Mouse (Mus musculus): ENCODE data around the gene Polr2c. TPM values are rescaled to one million over a fixed set of nuclear protein-coding genes. Genes with fewer than 3 reads are reported as not detected.

The Polr2c gene
- polyA plus RNA-seq, 1 experiment from 2014 or later: 112 TPM

- H3K4me3 ChIP-seq: peak overlapping the region; percentile 25
- peak overlapping the region; percentile 100 for H3K27ac ChIP-seq
- WGBS (ENCODE audit: insufficient replicate concordance): 12% methylated on average over 5 of the region's 5 CpGs
Measured at GRCm38 (mm10) chr8:94901031-94901430, 43.8 kb downstream of the Polr2c start.

GRCm38 (mm10) chr8:94903709-94904108, 46.5 kb downstream of the Polr2c start:
- no peak overlapping the region for H3K4me2 ChIP-seq
- H3K4me1 ChIP-seq: peaks cover 41% of the 10 kb centered on the region
- 0 out of 2 replicates have a peak overlapping the region, but pooled peaks have one; percentile 5 for H3K27ac ChIP-seq
- ATAC-seq: no peak
- 82% methylated on average over 12 of the region's 12 CpGs for WGBS (ENCODE audit: insufficient replicate concordance)
- H3K27me3 ChIP-seq (replicated peaks): no peaks in the 10 kb centered on the region
- peaks cover 33% of the 10 kb centered on the region for H3K36me3 ChIP-seq
- H3K9me3 ChIP-seq (replicated peaks): no peaks in the 10 kb centered on the region
- no peak overlapping the region for H3K4me3 ChIP-seq
- H3K9ac ChIP-seq: no peak overlapping the region

More at GRCm38 (mm10) chr8:94901031-94901430, 43.8 kb downstream of the Polr2c start:
- Histone ChIP-seq H3K27me3 (replicated peaks) (peaks cover 3% of the 10 kb centered on the region; the same call in 1 of the 2 replicates), H3K9ac (peak overlapping the region; percentile 62), H3K4me2 (peak overlapping the region; percentile 83), H3K9me3 (replicated peaks) (no peaks in the 10 kb centered on the region), H3K36me3 (peaks cover 15% of the 10 kb centered on the region), H3K4me1 (peaks cover 64% of the 10 kb centered on the region)
- ATAC-seq: peak; percentile 28; the same call in 1 of the 2 replicates

GRCm38 (mm10) chr8:94904450-94905175, 47.4 kb downstream of the Polr2c start:
- 81% methylated on average over 12 of the region's 12 CpGs for WGBS (ENCODE audit: insufficient replicate concordance)
- H3K9ac ChIP-seq: no peak overlapping the region
- peak overlapping the region; percentile 52 for H3K27ac ChIP-seq
- no peaks in the 10 kb centered on the region for H3K9me3 ChIP-seq (replicated peaks)
- ATAC-seq: no peak
- no peaks in the 10 kb centered on the region for H3K27me3 ChIP-seq (replicated peaks)
- no peak overlapping the region for H3K4me2 ChIP-seq
- no peak overlapping the region for H3K4me3 ChIP-seq
- peaks cover 34% of the 10 kb centered on the region for H3K36me3 ChIP-seq
- H3K4me1 ChIP-seq: peaks cover 36% of the 10 kb centered on the region

GRCm38 (mm10) chr8:94907591-94908300, 50.5 kb downstream of the Polr2c start:
- H3K36me3 ChIP-seq: peaks cover 52% of the 10 kb centered on the region
- no peak overlapping the region for H3K9ac ChIP-seq
- peaks cover 5% of the 10 kb centered on the region for H3K27me3 ChIP-seq (replicated peaks)
- H3K9me3 ChIP-seq (replicated peaks): no peaks in the 10 kb centered on the region
- H3K4me3 ChIP-seq: no peak overlapping the region
- H3K4me1 ChIP-seq: peaks cover 8% of the 10 kb centered on the region
- no peak for ATAC-seq
- 85% methylated on average over 18 of the region's 18 CpGs for WGBS (ENCODE audit: insufficient replicate concordance)
- no peak overlapping the region for H3K4me2 ChIP-seq
- H3K27ac ChIP-seq: no peak overlapping the region

GRCm38 (mm10) chr8:94908847-94909246, 51.6 kb downstream of the Polr2c start:
- Histone ChIP-seq H3K4me2 (no peak overlapping the region), H3K27me3 (replicated peaks) (peaks cover 16% of the 10 kb centered on the region), H3K9me3 (replicated peaks) (no peaks in the 10 kb centered on the region), H3K4me3 (no peak overlapping the region), H3K4me1 (peaks cover 19% of the 10 kb centered on the region), H3K27ac (0 out of 2 replicates have a peak overlapping the region, but pooled peaks have one; percentile 8), H3K36me3 (peaks cover 53% of the 10 kb centered on the region), H3K9ac (no peak overlapping the region)
- WGBS (ENCODE audit: insufficient replicate concordance): 10% methylated on average over 4 of the region's 4 CpGs
- ATAC-seq: peak; percentile 71

GRCm38 (mm10) chr8:94913061-94913660, 55.9 kb downstream of the Polr2c start:
- 37% methylated on average over 77 of the region's 77 CpGs for WGBS (ENCODE audit: insufficient replicate concordance)
- peaks cover 31% of the 10 kb centered on the region for H3K27me3 ChIP-seq (replicated peaks)

GRCm38 (mm10) chr8:94914256-94914655, 57.0 kb downstream of the Polr2c start:
- H3K4me2 ChIP-seq: no peak overlapping the region
- no peak overlapping the region for H3K4me3 ChIP-seq
- H3K27me3 ChIP-seq (replicated peaks): peaks cover 31% of the 10 kb centered on the region
- H3K4me1 ChIP-seq: peaks cover 58% of the 10 kb centered on the region
- 81% methylated on average over 6 of the region's 6 CpGs for WGBS (ENCODE audit: insufficient replicate concordance)
- no peak overlapping the region for H3K9ac ChIP-seq
- ATAC-seq: no peak
- H3K27ac ChIP-seq: no peak overlapping the region
- no peaks in the 10 kb centered on the region for H3K9me3 ChIP-seq (replicated peaks)
- H3K36me3 ChIP-seq: peaks cover 28% of the 10 kb centered on the region

More at GRCm38 (mm10) chr8:94913061-94913660, 55.9 kb downstream of the Polr2c start:
- peaks cover 31% of the 10 kb centered on the region for H3K36me3 ChIP-seq
- no peaks in the 10 kb centered on the region for H3K9me3 ChIP-seq (replicated peaks)
- no peak overlapping the region for H3K9ac ChIP-seq
- H3K4me1 ChIP-seq: peaks cover 55% of the 10 kb centered on the region
- H3K4me2 ChIP-seq: peak overlapping the region; percentile 68
- no peak overlapping the region for H3K27ac ChIP-seq
- no peak for ATAC-seq
- H3K4me3 ChIP-seq: peak overlapping the region; percentile 36

- no peak for ATAC-seq
- Histone ChIP-seq H3K4me2 (no peak overlapping the region), H3K27ac (no peak overlapping the region), H3K9ac (no peak overlapping the region), H3K4me3 (no peak overlapping the region), H3K27me3 (replicated peaks) (peaks cover 31% of the 10 kb centered on the region), H3K36me3 (peaks cover 26% of the 10 kb centered on the region), H3K9me3 (replicated peaks) (no peaks in the 10 kb centered on the region), H3K4me1 (peaks cover 63% of the 10 kb centered on the region)
- WGBS (ENCODE audit: insufficient replicate concordance): 68% methylated on average over 3 of the region's 3 CpGs
Measured at GRCm38 (mm10) chr8:94914701-94915101, 57.5 kb downstream of the Polr2c start.

- Histone ChIP-seq H3K4me3 (peak overlapping the region; percentile 75), H3K4me2 (peak overlapping the region; percentile 97), H3K36me3 (peaks cover 16% of the 10 kb centered on the region), H3K27me3 (replicated peaks) (peaks cover 31% of the 10 kb centered on the region), H3K4me1 (peaks cover 74% of the 10 kb centered on the region), H3K27ac (peak overlapping the region; percentile 50; the same call in 1 of the 2 replicates), H3K9me3 (replicated peaks) (no peaks in the 10 kb centered on the region), H3K9ac (peak overlapping the region; percentile 79)
- 27% methylated on average over 9 of the region's 9 CpGs for WGBS (ENCODE audit: insufficient replicate concordance)
- no peak for ATAC-seq
Measured at GRCm38 (mm10) chr8:94916311-94916959, 59.2 kb downstream of the Polr2c start.

- H3K4me1 ChIP-seq: peaks cover 79% of the 10 kb centered on the region
Measured at GRCm38 (mm10) chr8:94916960-94917324, 59.7 kb downstream of the Polr2c start.

GRCm38 (mm10) chr8:94917352-94917751, 60.1 kb downstream of the Polr2c start:
- Histone ChIP-seq H3K9me3 (replicated peaks) (no peaks in the 10 kb centered on the region), H3K4me1 (peaks cover 83% of the 10 kb centered on the region), H3K4me2 (peak overlapping the region; percentile 97), H3K36me3 (peaks cover 7% of the 10 kb centered on the region; the same call in 1 of the 2 replicates), H3K27ac (peak overlapping the region; percentile 69), H3K9ac (peak overlapping the region; percentile 79), H3K27me3 (replicated peaks) (peaks cover 30% of the 10 kb centered on the region), H3K4me3 (peak overlapping the region; percentile 75)
- peak; percentile 85 for ATAC-seq
- under 1% methylated on average over 27 of the region's 27 CpGs for WGBS (ENCODE audit: insufficient replicate concordance)

More at GRCm38 (mm10) chr8:94916960-94917324, 59.7 kb downstream of the Polr2c start:
- 3% methylated on average over 10 of the region's 10 CpGs for WGBS (ENCODE audit: insufficient replicate concordance)
- Histone ChIP-seq H3K9me3 (replicated peaks) (no peaks in the 10 kb centered on the region), H3K4me2 (peak overlapping the region; percentile 97), H3K4me3 (peak overlapping the region; percentile 75), H3K9ac (peak overlapping the region; percentile 79), H3K27me3 (replicated peaks) (peaks cover 31% of the 10 kb centered on the region), H3K27ac (peak overlapping the region; percentile 50), H3K36me3 (peaks cover 11% of the 10 kb centered on the region; the same call in 1 of the 2 replicates)
- peak; percentile 23 for ATAC-seq

Measured in liver, embryonic 12.5 days (tissue).